Mouse (Mus musculus): ENCODE measurements around the gene Foxl1. TPM values are rescaled to one million over a fixed set of nuclear protein-coding genes. Genes with fewer than 3 reads are reported as not detected.
"Not testable (repeated sequence)": the region's sequence is repeated elsewhere in the genome, so short reads cannot be mapped to it uniquely, and the experiment has no call there.

The Foxl1 gene
- total RNA-seq, 2 experiments from 2014 or later, result not detected

- ATAC-seq (ENCODE audit: poor library complexity, severe bottlenecking), result no peak
These were observed 4.6 kb upstream of the Foxl1 start for GRCm38 (mm10) chr8:121123113-121123512.

- ATAC-seq (ENCODE audit: poor library complexity, severe bottlenecking), result no peak
These were observed 3.0 kb upstream of the Foxl1 start for GRCm38 (mm10) chr8:121124547-121125239.

- ATAC-seq (ENCODE audit: poor library complexity, severe bottlenecking), result peak; percentile 43; the same call in 1 of the 2 replicates
These were observed 2.3 kb upstream of the Foxl1 start for GRCm38 (mm10) chr8:121125311-121125876.

GRCm38 (mm10) chr8:121126191-121126590 is 1.5 kb upstream of the Foxl1 start:
- ATAC-seq (ENCODE audit: poor library complexity, severe bottlenecking), result no peak

GRCm38 (mm10) chr8:121126694-121127093 is 1.0 kb upstream of the Foxl1 start:
- ATAC-seq (ENCODE audit: poor library complexity, severe bottlenecking), result no peak

GRCm38 (mm10) chr8:121127291-121127701 is 444 bp upstream of the Foxl1 start:
- ATAC-seq (ENCODE audit: poor library complexity, severe bottlenecking), result no peak

GRCm38 (mm10) chr8:121128531-121129264 is 958 bp downstream of the Foxl1 start:
- no peak for ATAC-seq (ENCODE audit: poor library complexity, severe bottlenecking)

- no peak for ATAC-seq (ENCODE audit: poor library complexity, severe bottlenecking)
These were observed 1.7 kb downstream of the Foxl1 start for GRCm38 (mm10) chr8:121129265-121129940.

- no peak for ATAC-seq (ENCODE audit: poor library complexity, severe bottlenecking)
These were observed 2.8 kb downstream of the Foxl1 start for GRCm38 (mm10) chr8:121130522-121130921.

GRCm38 (mm10) chr8:121132961-121133513 is 5.3 kb downstream of the Foxl1 start:
- no peak for ATAC-seq (ENCODE audit: poor library complexity, severe bottlenecking)

GRCm38 (mm10) chr8:121134102-121134501 is 6.4 kb downstream of the Foxl1 start:
- no peak for ATAC-seq (ENCODE audit: poor library complexity, severe bottlenecking)

- no peak for ATAC-seq (ENCODE audit: poor library complexity, severe bottlenecking)
These were observed 6.8 kb downstream of the Foxl1 start for GRCm38 (mm10) chr8:121134512-121134911.

GRCm38 (mm10) chr8:121136856-121137255 is 9.1 kb downstream of the Foxl1 start:
- no peak for ATAC-seq (ENCODE audit: poor library complexity, severe bottlenecking)

GRCm38 (mm10) chr8:121145457-121146134 is 17.9 kb downstream of the Foxl1 start:
- not testable (repeated sequence) for ATAC-seq (ENCODE audit: poor library complexity, severe bottlenecking)

- no peak for ATAC-seq (ENCODE audit: poor library complexity, severe bottlenecking)
These were observed 20.9 kb downstream of the Foxl1 start for GRCm38 (mm10) chr8:121148573-121149083.

GRCm38 (mm10) chr8:121152394-121152793 is 24.7 kb downstream of the Foxl1 start:
- ATAC-seq (ENCODE audit: poor library complexity, severe bottlenecking), result no peak

- no peak for ATAC-seq (ENCODE audit: poor library complexity, severe bottlenecking)
These were observed 29.3 kb downstream of the Foxl1 start for GRCm38 (mm10) chr8:121156990-121157491.

- ATAC-seq (ENCODE audit: poor library complexity, severe bottlenecking), result no peak
These were observed 31.1 kb downstream of the Foxl1 start for GRCm38 (mm10) chr8:121158812-121159211.

- no peak for ATAC-seq (ENCODE audit: poor library complexity, severe bottlenecking)
These were observed 33.7 kb downstream of the Foxl1 start for GRCm38 (mm10) chr8:121161437-121161836.

GRCm38 (mm10) chr8:121162413-121162812 is 34.7 kb downstream of the Foxl1 start:
- ATAC-seq (ENCODE audit: poor library complexity, severe bottlenecking), result no peak

All from megakaryocyte, adult 5-6 weeks (primary cell).